Mouse (Mus musculus): ENCODE measurements at regions not wholly inside any gene's neighbourhood (a gene's known extent, or its start where the extent isn't known, plus 50 kb on each side); places are given as distances from the start of the nearest gene placed in this dataset.

GRCm38 (mm10) chr9:35335181-35335580 lies 67.5 kb downstream of the Rpusd4 start:
- WGBS: 41% methylated on average over 3 of the region's 3 CpGs

DNA sequence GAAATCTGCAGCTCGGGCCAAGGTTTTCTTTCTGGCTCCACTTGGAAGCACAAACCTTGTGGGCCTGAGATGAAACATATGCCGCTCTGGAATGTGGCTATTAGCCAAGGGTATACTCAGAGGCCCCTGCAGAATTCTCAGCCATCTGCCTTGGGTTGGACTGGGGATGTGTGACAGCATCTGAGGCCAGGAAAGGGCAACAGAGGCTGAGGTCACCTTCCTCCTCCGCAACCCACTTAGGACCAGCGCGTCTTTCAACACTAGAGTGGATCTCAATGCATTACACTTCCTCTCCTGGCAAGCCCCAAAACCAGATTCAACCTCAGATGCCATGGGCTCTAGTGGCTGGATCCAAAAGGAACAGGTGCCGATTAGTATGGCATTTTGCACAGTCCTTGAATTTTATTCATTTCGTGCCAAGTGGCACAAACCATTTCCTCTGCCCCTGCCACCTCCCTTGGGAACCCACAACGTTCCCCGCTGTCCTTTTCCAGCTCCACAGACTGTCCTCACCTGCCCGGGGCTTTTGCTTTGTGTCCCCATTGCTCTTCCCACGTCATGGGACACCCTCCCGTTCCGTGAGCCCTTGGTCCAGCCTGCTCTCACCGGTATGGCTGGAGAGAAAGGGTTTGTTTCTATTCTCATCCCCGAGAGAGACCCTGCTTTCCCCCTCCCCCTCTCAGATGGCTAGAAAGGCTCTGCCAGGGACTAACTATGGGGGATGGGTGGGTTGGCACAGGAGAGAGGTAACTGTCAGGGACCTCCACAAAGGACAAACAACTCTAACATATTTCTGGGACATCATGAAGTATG lies 68.4 kb downstream of the Rpusd4 start:
- Histone ChIP-seq H3K9ac (replicated peaks; ENCODE audit: low read depth) (no peak overlapping the region), H3K9me3 (ENCODE audit: low read length) (no peaks in the 10 kb centered on the region), H3K4me2 (replicated peaks; ENCODE audit: low read depth, low read length) (no peak overlapping the region), H3K27me3 (replicated peaks; ENCODE audit: insufficient read depth, low read length) (0 out of 2 replicates have a peak, but pooled peaks cover 3% of the 10 kb centered on the region), H3K4me1 (ENCODE audit: insufficient read depth, low read depth, low read length) (peaks cover 8% of the 10 kb centered on the region), H3K4me3 (ENCODE audit: low read depth, low read length) (no peak overlapping the region), H3K27ac (ENCODE audit: low read length) (no peak overlapping the region), H3K36me3 (ENCODE audit: insufficient read depth, low read length) (no peaks in the 10 kb centered on the region)
- peak; percentile 56 for ATAC-seq
- no peak for TF ChIP-seq EP300 (IDR thresholded peaks at IDR 0.05)
- TF ChIP-seq CTCF (IDR thresholded peaks at IDR 0.05): no peak
- 34% methylated on average over 15 of the region's 15 CpGs for WGBS
- DNase-seq (ENCODE audit: low spot score): peak; percentile 62

More at GRCm38 (mm10) chr9:35335181-35335580, 67.5 kb downstream of the Rpusd4 start:
- no peak overlapping the region for H3K27ac ChIP-seq (ENCODE audit: low read length)
- H3K27me3 ChIP-seq (replicated peaks; ENCODE audit: insufficient read depth, low read length): 0 out of 2 replicates have a peak, but pooled peaks cover 3% of the 10 kb centered on the region
- H3K4me1 ChIP-seq (ENCODE audit: insufficient read depth, low read depth, low read length): peaks cover 5% of the 10 kb centered on the region
- H3K36me3 ChIP-seq (ENCODE audit: insufficient read depth, low read length): no peaks in the 10 kb centered on the region
- ATAC-seq (peak; percentile 33), DNase-seq (ENCODE audit: low spot score) (peak; percentile 38)
- H3K9me3 ChIP-seq (ENCODE audit: low read length): no peaks in the 10 kb centered on the region
- no peak overlapping the region for H3K4me3 ChIP-seq (ENCODE audit: low read depth, low read length)
- no peak overlapping the region for H3K4me2 ChIP-seq (replicated peaks; ENCODE audit: low read depth, low read length)
- no peak for TF ChIP-seq CTCF (IDR thresholded peaks at IDR 0.05)
- no peak for TF ChIP-seq EP300 (IDR thresholded peaks at IDR 0.05)
- H3K9ac ChIP-seq (replicated peaks; ENCODE audit: low read depth): no peak overlapping the region

DNA sequence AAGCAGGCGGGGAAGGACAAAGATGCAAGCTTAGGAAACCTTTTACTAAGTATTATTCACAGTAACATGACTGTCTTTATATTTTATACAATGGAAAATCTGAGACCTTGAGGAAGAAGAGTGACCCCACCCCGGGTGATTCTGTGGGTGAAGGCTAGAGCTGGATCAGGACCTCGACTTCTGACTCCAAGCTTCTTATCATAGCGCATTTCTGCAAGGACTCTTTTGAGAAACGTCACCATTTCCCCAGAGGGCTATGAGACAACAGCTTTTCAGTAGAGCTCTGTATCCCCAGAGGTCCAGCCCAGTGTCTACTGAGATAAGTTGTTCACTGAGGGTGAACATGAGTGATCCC lies 69.0 kb downstream of the Rpusd4 start:
- no peak for TF ChIP-seq CTCF (IDR thresholded peaks at IDR 0.05)
- TF ChIP-seq EP300 (IDR thresholded peaks at IDR 0.05): no peak
- Histone ChIP-seq H3K9me3 (ENCODE audit: low read length) (no peaks in the 10 kb centered on the region), H3K4me1 (ENCODE audit: insufficient read depth, low read depth, low read length) (peaks cover 11% of the 10 kb centered on the region), H3K27me3 (replicated peaks; ENCODE audit: insufficient read depth, low read length) (0 out of 2 replicates have a peak, but pooled peaks cover 3% of the 10 kb centered on the region), H3K4me3 (ENCODE audit: low read depth, low read length) (no peak overlapping the region), H3K36me3 (ENCODE audit: insufficient read depth, low read length) (no peaks in the 10 kb centered on the region), H3K4me2 (replicated peaks; ENCODE audit: low read depth, low read length) (no peak overlapping the region), H3K9ac (replicated peaks; ENCODE audit: low read depth) (no peak overlapping the region), H3K27ac (ENCODE audit: low read length) (no peak overlapping the region)
- 52% methylated on average over 5 of the region's 5 CpGs for WGBS
- DNase-seq (ENCODE audit: low spot score): no peak
- ATAC-seq: no peak

GRCm38 (mm10) chr9:35338858-35339257 lies 71.2 kb downstream of the Rpusd4 start:
- Histone ChIP-seq H3K4me1 (ENCODE audit: insufficient read depth, low read depth, low read length) (peaks cover 11% of the 10 kb centered on the region), H3K4me2 (replicated peaks; ENCODE audit: low read depth, low read length) (no peak overlapping the region), H3K9me3 (ENCODE audit: low read length) (no peaks in the 10 kb centered on the region), H3K27ac (ENCODE audit: low read length) (no peak overlapping the region), H3K36me3 (ENCODE audit: insufficient read depth, low read length) (no peaks in the 10 kb centered on the region), H3K27me3 (replicated peaks; ENCODE audit: insufficient read depth, low read length) (no peaks in the 10 kb centered on the region), H3K9ac (replicated peaks; ENCODE audit: low read depth) (no peak overlapping the region), H3K4me3 (ENCODE audit: low read depth, low read length) (no peak overlapping the region)
- TF ChIP-seq EP300 (IDR thresholded peaks at IDR 0.05): no peak
- no peak for TF ChIP-seq CTCF (IDR thresholded peaks at IDR 0.05)
- ATAC-seq (no peak), DNase-seq (ENCODE audit: low spot score) (no peak)
- WGBS: 83% methylated on average over 5 of the region's 5 CpGs

DNA sequence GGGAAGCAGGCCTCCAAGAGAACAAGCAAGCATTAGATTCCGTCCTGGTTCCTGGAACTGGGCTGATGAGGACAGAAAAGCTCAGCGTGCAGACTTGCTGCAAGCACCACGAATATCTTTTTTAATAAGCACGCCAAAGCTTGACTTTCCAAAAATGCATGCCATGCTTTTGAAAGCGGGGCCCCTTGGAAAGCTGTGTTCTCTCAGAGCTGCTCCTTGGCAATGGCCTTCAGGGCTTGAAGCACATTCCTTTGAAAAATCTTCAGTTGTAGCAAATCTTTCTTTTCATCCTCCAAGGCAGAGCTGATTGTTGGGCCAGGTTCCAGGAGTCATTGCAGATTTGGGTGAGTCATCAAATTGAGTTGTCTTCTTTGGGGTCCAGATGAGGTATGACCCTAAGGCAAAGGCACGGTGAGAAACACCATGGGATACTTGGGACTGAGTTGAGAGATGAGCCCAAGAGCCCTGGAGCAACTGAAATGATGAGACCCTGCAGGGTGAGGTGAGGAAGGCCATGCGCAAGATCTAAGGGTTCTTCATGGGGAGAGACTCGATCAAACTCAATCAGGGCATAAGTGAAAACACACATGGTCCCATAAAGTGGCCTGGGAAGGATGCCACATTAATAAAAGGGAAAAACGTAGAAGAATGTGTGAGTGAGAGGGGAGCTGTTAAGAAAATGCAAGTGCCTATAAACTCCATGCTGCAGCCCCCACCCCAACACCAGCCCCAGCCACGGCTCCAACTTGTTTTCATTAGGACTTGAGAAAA lies 72.0 kb downstream of the Rpusd4 start:
- no peak overlapping the region for H3K4me3 ChIP-seq (ENCODE audit: low read depth, low read length)
- no peak overlapping the region for H3K27ac ChIP-seq (ENCODE audit: low read length)
- DNase-seq (ENCODE audit: low spot score) (peak; percentile 24), ATAC-seq (no peak)
- H3K36me3 ChIP-seq (ENCODE audit: insufficient read depth, low read length): no peaks in the 10 kb centered on the region
- no peaks in the 10 kb centered on the region for H3K27me3 ChIP-seq (replicated peaks; ENCODE audit: insufficient read depth, low read length)
- no peak overlapping the region for H3K4me2 ChIP-seq (replicated peaks; ENCODE audit: low read depth, low read length)
- WGBS: 57% methylated on average over 10 of the region's 10 CpGs
- H3K9ac ChIP-seq (replicated peaks; ENCODE audit: low read depth): no peak overlapping the region
- no peaks in the 10 kb centered on the region for H3K9me3 ChIP-seq (ENCODE audit: low read length)
- TF ChIP-seq EP300 (IDR thresholded peaks at IDR 0.05) (no peak), CTCF (IDR thresholded peaks at IDR 0.05) (no peak)
- peaks cover 13% of the 10 kb centered on the region for H3K4me1 ChIP-seq (ENCODE audit: insufficient read depth, low read depth, low read length)

- Histone ChIP-seq H3K27ac (ENCODE audit: low read length) (no peak overlapping the region), H3K27me3 (replicated peaks; ENCODE audit: insufficient read depth, low read length) (no peaks in the 10 kb centered on the region), H3K9ac (replicated peaks; ENCODE audit: low read depth) (no peak overlapping the region), H3K4me1 (ENCODE audit: insufficient read depth, low read depth, low read length) (peaks cover 14% of the 10 kb centered on the region), H3K9me3 (ENCODE audit: low read length) (no peaks in the 10 kb centered on the region), H3K4me2 (replicated peaks; ENCODE audit: low read depth, low read length) (no peak overlapping the region), H3K36me3 (ENCODE audit: insufficient read depth, low read length) (no peaks in the 10 kb centered on the region), H3K4me3 (ENCODE audit: low read depth, low read length) (no peak overlapping the region)
- WGBS: 84% methylated on average over 4 of the region's 4 CpGs
- TF ChIP-seq EP300 (IDR thresholded peaks at IDR 0.05) (no peak), CTCF (IDR thresholded peaks at IDR 0.05) (no peak)
- ATAC-seq: no peak
- DNase-seq (ENCODE audit: low spot score): no peak
Measured at GRCm38 (mm10) chr9:35340263-35340573, 72.6 kb downstream of the Rpusd4 start.

Data from lung, postnatal 0 days (tissue).